Mouse (Mus musculus) thymus, postnatal 10 days (tissue): ENCODE data around the gene Zc3hav1.

ENCODE experiments used
- DNase-seq, 2 experiments: peaks; one replicate each; pipeline ENCODE4 v3.0.0; 2021; ENCODE audit warnings: low spot score in 2 of 2

Gene Zc3hav1

DNA sequence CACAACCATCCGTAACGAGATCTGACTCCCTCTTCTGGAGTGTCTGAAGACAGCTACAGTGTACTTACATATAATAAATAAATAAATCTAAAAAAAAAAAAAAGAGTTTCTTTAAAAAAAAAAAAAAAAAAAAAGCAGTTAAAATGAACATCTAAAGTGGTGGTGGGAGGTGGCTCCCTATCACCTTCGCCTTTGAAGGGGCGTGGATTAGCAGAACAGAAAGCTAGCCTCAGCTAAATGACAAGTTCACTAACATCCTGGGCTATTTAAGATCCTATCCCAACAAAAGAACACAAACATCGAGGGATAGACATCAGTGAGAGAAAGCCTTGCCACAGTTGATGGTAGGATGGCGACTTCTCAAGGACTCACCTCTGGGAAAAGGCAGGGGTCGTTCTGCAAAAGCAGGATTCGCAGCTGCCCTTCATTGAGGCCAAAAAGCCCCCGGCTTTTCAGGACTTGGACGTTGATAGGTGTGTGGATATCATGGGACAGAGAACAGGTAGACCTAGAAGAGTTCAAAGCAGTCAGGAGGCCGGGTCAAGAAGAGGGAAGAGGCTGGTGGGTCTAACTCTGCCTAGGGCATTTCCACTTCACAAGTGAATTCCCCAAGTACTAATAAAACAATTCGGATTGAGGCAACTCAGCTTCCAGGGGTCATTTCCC is 56.7 kb downstream of the Zc3hav1 start:
- DNase-seq, result no peak

DNA sequence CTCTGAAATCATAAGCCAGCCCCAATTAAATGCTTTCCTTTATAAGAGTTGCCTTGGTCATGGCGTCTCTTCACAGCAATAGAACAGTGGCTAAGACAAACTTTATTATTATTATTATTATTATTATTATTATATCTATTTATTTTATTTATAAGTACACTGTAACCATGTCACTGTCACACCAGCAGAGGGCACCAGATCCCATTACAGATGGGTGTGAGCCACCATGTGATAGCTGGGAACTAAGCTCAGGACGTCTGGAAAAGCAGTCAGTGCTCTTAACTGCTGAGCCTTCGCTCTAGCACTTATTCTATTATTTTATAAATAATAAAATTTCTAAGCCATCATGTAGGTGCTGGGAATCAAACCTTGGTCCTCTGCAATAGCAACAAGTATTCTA is 60.7 kb downstream of the Zc3hav1 start:
- DNase-seq, result no peak

DNA sequence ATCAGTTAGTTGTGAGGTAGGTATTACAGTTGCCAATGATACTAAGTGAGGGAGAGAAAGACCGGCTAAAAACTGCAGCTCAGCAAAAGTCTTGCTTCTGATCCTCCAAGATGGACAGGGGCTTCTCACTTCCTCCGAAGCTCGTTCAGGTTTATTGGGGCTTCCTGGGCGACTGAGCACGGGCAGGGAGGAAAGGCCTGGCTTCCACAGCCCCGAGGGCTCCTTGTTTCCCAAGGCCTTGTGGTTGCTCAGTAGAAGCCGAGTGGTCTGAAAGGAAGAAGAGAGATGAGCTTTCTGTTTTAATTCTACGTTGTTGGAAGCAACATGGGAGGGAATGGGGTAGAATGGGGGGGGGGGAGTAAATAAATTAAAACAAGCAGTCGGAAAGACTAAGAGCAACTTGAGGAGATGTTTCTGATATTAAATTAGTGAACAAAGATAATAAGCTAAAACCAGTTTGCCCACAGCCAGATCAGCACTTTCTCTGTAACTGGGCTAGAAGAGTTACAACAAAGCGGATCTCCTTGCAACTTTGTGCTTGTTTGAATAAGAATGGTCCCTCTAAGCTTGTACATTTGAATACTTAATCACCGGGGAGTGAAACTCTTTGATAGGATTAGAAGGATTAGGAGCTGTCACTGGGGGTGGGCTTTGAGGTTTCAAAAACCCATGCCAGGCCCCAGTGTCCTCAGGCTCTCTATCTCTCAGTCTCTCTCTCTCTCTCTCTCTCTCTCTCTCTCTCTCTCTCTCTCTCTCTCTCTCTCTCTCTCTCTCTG is 61.3 kb downstream of the Zc3hav1 start:
- DNase-seq, result no peak

DNA sequence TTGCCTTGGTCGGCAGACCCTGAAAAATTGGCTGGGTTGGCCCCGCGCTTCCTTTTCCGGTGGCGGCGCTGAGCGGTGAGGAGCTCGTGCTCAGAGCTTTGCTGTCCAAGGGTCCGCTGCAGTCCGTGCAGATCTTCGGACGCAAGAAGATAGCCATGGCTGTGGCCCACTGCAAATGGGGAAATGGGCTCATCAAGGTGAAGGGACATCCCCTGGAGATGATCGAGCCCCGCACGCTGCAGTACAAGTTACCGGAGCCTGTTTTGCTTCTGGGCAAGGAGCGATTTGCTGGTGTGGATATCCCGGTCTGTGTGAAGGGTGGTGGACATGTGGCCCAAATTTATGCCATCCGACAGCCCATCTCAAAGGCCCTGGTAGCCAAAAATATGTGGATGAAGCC is 70.0 kb downstream of the Zc3hav1 start:
- DNase-seq, result no peak

DNA sequence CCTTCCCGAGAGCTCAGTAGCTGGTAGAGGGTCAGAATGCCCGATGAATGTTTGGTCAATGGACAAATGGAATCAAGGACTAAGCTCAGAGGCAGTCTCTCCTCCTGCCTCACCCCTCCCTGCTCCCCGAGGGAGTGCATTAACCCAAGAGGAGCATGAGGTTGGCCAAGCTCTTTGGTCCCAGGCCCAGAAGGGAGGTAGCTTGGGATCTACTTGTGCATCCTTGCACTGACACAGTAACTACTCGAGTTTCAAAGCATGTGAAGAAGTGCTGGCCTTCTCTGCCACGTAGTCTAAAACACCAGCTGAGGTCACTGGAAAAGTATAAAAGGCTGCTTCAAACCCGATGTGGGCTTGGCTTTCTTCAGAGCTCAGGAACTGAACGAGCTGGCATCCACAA is 89.9 kb downstream of the Zc3hav1 start:
- DNase-seq, result no peak

DNA sequence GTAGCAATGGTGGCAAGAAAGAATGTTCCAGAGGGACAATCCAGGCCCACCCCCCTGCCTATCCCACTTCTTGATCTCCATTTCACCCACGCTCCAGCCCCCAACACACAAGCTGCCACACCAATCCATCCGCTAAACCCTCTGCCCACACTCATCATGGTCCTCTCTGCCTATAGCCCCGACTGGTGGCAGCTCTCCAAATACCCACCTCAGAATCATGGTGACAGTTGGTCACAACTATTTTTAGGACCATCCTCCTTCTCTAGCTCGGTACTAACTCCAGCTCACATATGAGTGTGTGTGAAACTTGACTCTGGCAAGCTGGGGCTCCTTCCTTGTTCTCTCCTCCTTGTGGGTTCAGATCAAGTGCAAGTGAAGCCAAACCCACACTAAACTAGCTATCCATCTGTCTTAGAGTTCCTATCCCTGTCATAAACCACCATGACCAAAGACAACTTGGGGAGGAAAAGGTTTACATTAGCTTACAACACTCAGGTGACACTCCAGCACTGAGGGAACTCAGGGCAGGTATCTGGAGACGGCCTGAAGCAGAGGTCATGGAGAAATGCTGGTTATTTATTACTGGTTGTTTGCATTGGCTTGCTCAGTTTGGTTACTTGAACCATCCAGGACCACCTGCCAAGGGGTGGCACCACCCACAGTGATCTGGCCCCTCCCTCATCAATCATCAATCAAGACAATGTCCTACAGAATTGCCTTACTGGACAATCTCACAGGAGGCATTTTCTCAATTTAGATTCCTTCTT is 90.8 kb downstream of the Zc3hav1 start:
- no peak for DNase-seq

DNA sequence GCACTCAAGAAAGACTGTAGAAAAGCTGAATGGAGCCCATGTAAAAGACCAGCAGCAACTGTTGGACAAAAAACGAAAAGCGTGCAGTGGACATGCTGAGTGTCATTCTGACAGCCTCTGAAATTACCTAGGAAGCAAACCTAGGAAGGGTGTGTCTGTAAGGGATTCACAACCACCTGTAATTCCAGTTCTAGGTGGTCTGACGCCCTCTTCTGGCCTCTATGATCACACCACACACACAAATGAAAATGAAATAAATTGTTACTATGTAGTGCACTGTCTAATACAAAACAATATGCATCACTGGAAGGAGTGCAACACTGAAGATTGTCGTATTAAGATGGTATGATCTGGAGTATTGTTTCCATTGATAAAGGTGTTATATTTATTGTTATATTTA is 92.5 kb downstream of the Zc3hav1 start:
- no peak for DNase-seq

DNA sequence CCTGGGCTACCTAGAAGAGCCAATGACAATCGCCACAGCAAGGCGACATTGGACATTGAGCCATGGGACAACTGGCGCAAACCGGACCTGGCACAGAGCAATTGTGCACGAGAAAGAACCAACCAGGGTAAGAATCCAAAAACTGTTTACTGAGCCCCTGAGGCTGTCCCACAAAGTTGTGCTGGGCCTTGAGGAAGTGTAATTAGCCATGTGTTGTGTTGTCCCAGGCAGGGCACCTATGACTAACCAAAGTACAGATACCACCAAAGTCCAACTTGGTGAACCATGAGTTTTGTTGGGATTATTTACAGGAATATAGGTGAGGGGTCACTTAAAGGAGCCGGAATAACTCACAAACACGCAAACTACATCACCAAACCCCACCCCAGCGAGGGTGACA is 96.9 kb downstream of the Zc3hav1 start:
- no peak for DNase-seq

DNA sequence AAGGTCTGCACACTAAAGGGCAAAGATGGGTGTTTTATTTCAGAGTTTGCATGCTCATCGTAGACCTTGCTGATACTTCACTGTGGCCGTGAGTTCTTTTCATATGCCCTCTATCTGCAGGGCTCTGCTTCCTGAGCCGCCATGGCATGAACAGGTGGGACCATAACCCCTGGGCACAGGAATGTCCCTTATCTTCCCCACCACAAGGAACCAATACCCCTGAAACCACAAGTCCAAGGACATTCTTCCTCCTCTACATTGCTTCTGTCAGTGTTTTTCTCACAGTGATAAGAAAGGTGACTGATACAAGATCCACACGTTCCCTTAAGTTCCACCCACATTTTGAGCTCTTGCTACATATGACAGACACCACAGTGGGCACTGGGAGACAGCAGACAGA is 97.6 kb downstream of the Zc3hav1 start:
- DNase-seq, result no peak

DNA sequence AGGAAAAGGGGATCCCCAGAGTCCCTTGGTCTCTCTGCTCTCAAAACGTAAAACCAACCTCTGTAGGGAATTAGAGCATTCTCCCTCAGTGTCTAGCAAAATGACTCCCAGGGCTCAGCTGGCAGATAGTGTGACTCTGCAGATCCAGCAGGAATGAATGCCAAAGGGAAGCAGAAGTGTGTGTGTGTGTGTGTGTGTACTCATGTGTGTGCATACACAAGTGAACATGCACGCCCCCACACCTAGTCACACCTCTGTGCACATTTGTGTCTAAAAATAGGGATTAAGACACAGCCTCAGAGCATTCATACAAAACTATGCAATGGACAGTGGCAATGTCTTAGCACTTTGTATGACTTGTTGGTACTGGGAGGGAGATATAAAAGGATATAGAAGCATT is 98.6 kb downstream of the Zc3hav1 start:
- no peak for DNase-seq
